Mouse (Mus musculus): Measurements from ENCODE around the gene Akt2. TPM values are rescaled to one million over a fixed set of nuclear protein-coding genes. Genes with fewer than 3 reads are reported as not detected.

The Akt2 gene
- total and polyA plus RNA-seq, 3 experiments = 73.5 to 127 TPM; not detected in 1

DNA sequence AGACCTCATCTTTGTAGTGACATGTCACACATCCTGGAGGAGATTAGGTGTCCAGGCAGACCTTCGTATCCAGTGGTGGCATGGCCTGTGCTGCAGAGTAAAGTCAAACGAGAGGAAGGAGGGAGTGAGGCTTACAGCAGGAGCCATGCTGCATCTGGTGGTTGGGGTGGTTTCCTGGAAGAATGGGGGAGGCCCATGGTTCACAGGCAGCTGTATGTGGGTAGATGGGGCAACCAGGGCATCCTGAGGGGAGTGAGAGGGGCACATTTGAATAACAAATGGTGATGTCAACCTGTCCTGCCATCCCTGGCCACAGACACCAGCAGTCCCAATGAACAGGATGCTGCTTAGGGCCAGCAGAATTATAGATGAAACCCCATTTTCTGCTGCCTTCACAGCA, 18.3 kb downstream of the Akt2 start:
- no peak overlapping the region for H3K9ac ChIP-seq (ENCODE audit: control insufficient read depth, low read depth, low read length, poor library complexity, severe bottlenecking)
- TF ChIP-seq ETS1 (IDR thresholded peaks at IDR 0.05; ENCODE audit: low read depth, low read length) = no peak
- no peak for TF ChIP-seq RAD21 (IDR thresholded peaks at IDR 0.05; ENCODE audit: low read depth, low read length)
- no peak for TF ChIP-seq UBTF (IDR thresholded peaks at IDR 0.05; ENCODE audit: borderline replicate concordance, insufficient read depth, low read depth, low read length)
- TF ChIP-seq SIN3A (IDR thresholded peaks at IDR 0.05; ENCODE audit: low read length) = no peak
- TF ChIP-seq POLR2AphosphoS5 (IDR thresholded peaks at IDR 0.05; ENCODE audit: borderline replicate concordance, low read depth, low read length) = no peak
- TF ChIP-seq CHD1 (IDR thresholded peaks at IDR 0.05; ENCODE audit: low read depth, low read length) = no peak
- no peak for TF ChIP-seq CTCF (IDR thresholded peaks at IDR 0.05 in 2 of 3, conservative IDR thresholded peaks at IDR 0.05 in 1 of 3; ENCODE audit: control insufficient read depth in 1 of 3, insufficient read depth in 1 of 3, low read depth in 2 of 3, low read length in 3 of 3, poor library complexity in 1 of 3, severe bottlenecking in 1 of 3)
- no peak for TF ChIP-seq TBP (IDR thresholded peaks at IDR 0.05; ENCODE audit: low read depth, low read length)
- TF ChIP-seq GATA1 (IDR thresholded peaks at IDR 0.05; ENCODE audit: low read depth, low read length) = no peak
- TF ChIP-seq ZC3H11A (IDR thresholded peaks at IDR 0.05; ENCODE audit: low read depth, low read length) = no peak
- TF ChIP-seq MEF2A (IDR thresholded peaks at IDR 0.05; ENCODE audit: extremely low read depth, insufficient replicate concordance, low read depth, low read length, poor library complexity, severe bottlenecking) = no peak
- TF ChIP-seq ZKSCAN1 (IDR thresholded peaks at IDR 0.05; ENCODE audit: low read depth, low read length) = no peak
- TF ChIP-seq NELFE (IDR thresholded peaks at IDR 0.05; ENCODE audit: low read depth, low read length) = no peak
- TF ChIP-seq MAX (IDR thresholded peaks at IDR 0.05; ENCODE audit: low read length) = no peak
- no peak for TF ChIP-seq BHLHE40 (IDR thresholded peaks at IDR 0.05; ENCODE audit: borderline replicate concordance, low read depth, low read length)
- TF ChIP-seq ZMIZ1 (IDR thresholded peaks at IDR 0.05; ENCODE audit: low read depth, low read length) = no peak
- TF ChIP-seq USF1 (IDR thresholded peaks at IDR 0.05; ENCODE audit: low read depth, low read length) = no peak
- H3K4me1 ChIP-seq (ENCODE audit: control insufficient read depth in 1 of 2, insufficient read depth in 2 of 2, low read length in 2 of 2) = no peaks in the 10 kb centered on the region
- no peak overlapping the region for H3K4me3 ChIP-seq (ENCODE audit: control insufficient read depth in 1 of 2, insufficient read depth in 1 of 2, low read depth in 2 of 2, low read length in 2 of 2)
- no peaks in the 10 kb centered on the region for H3K9me3 ChIP-seq (replicated peaks; ENCODE audit: insufficient read depth, low read length)
- no peak for DNase-seq (ENCODE audit: low read depth, low spot score)
- peaks cover 0 to 9% of the 10 kb centered on the region in 2 experiments; a peak in 1 of 4 replicates for H3K36me3 ChIP-seq (ENCODE audit: control insufficient read depth in 1 of 2, insufficient read depth in 2 of 2, low read length in 2 of 2)
- no peak overlapping the region for H3K27ac ChIP-seq (ENCODE audit: control insufficient read depth, low read depth, low read length)
- H3K27me3 ChIP-seq (ENCODE audit: control insufficient read depth in 1 of 2, insufficient read depth in 2 of 2, low read length in 2 of 2) = no peaks in the 10 kb centered on the region
- peaks cover under 1% of the 10 kb centered on the region for H3K79me2 ChIP-seq (ENCODE audit: control insufficient read depth, insufficient read depth, low read length, poor library complexity)

DNA sequence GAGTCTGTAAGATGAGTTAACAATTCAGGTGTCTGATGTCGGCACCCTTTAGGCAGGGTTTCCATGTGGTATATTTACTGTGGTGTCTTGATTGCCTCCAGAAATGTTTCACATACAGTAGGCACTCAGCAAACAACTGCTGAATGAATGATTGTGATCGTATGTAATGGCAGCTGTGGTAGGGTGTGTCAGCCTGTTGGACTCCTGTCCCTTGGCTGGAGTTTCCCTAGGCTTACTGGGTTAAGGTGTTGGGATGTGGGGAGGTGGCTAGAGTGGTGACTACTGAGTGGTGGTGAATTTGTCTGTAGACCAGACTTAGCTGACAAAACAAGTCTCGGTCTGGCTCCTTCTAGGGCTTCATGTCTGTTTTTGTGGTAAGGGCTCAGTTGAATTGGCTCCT, 19.0 kb downstream of the Akt2 start:
- Histone ChIP-seq H3K36me3 (ENCODE audit: control insufficient read depth in 1 of 2, insufficient read depth in 2 of 2, low read length in 2 of 2) (peaks cover 0 to 9% of the 10 kb centered on the region in 2 experiments; a peak in 1 of 4 replicates), H3K4me3 (ENCODE audit: control insufficient read depth in 1 of 2, insufficient read depth in 1 of 2, low read depth in 2 of 2, low read length in 2 of 2) (no peak overlapping the region), H3K9ac (ENCODE audit: control insufficient read depth, low read depth, low read length, poor library complexity, severe bottlenecking) (no peak overlapping the region), H3K4me1 (ENCODE audit: control insufficient read depth in 1 of 2, insufficient read depth in 2 of 2, low read length in 2 of 2) (no peaks in the 10 kb centered on the region), H3K27me3 (ENCODE audit: control insufficient read depth in 1 of 2, insufficient read depth in 2 of 2, low read length in 2 of 2) (no peaks in the 10 kb centered on the region), H3K27ac (ENCODE audit: control insufficient read depth, low read depth, low read length) (no peak overlapping the region), H3K79me2 (ENCODE audit: control insufficient read depth, insufficient read depth, low read length, poor library complexity) (no peaks in the 10 kb centered on the region; the same call in 1 of the 2 replicates), H3K9me3 (replicated peaks; ENCODE audit: insufficient read depth, low read length) (no peaks in the 10 kb centered on the region)
- no peak for TF ChIP-seq MYB (IDR thresholded peaks at IDR 0.05; ENCODE audit: low read depth, low read length)
- TF ChIP-seq BHLHE40 (IDR thresholded peaks at IDR 0.05; ENCODE audit: borderline replicate concordance, low read depth, low read length) = no peak
- TF ChIP-seq ELF1 (IDR thresholded peaks at IDR 0.05; ENCODE audit: low read depth, low read length) = no peak
- no peak for TF ChIP-seq TCF12 (IDR thresholded peaks at IDR 0.05; ENCODE audit: low read depth, low read length)
- TF ChIP-seq TAL1 (IDR thresholded peaks at IDR 0.05; ENCODE audit: low read length) = no peak
- TF ChIP-seq JUND (IDR thresholded peaks at IDR 0.05; ENCODE audit: low read depth, low read length) = no peak
- no peak for TF ChIP-seq EP300 (IDR thresholded peaks at IDR 0.05; ENCODE audit: low read depth in 1 of 2, low read length in 2 of 2)
- TF ChIP-seq E2F4 (IDR thresholded peaks at IDR 0.05; ENCODE audit: borderline replicate concordance, low read depth, low read length) = no peak
- no peak for TF ChIP-seq NELFE (IDR thresholded peaks at IDR 0.05; ENCODE audit: low read depth, low read length)
- TF ChIP-seq CTCF (IDR thresholded peaks at IDR 0.05 in 2 of 3, conservative IDR thresholded peaks at IDR 0.05 in 1 of 3; ENCODE audit: control insufficient read depth in 1 of 3, insufficient read depth in 1 of 3, low read depth in 2 of 3, low read length in 3 of 3, poor library complexity in 1 of 3, severe bottlenecking in 1 of 3) = no peak
- no peak for TF ChIP-seq MAX (IDR thresholded peaks at IDR 0.05; ENCODE audit: low read length)
- no peak for TF ChIP-seq HCFC1 (IDR thresholded peaks at IDR 0.05; ENCODE audit: low read depth, low read length)
- no peak for TF ChIP-seq ZKSCAN1 (IDR thresholded peaks at IDR 0.05; ENCODE audit: low read depth, low read length)
- TF ChIP-seq SMC3 (IDR thresholded peaks at IDR 0.05; ENCODE audit: low read depth, low read length) = no peak
- no peak for TF ChIP-seq USF2 (IDR thresholded peaks at IDR 0.05; ENCODE audit: borderline replicate concordance in 1 of 2, insufficient read depth in 1 of 2, low read depth in 1 of 2, low read length in 2 of 2)
- TF ChIP-seq KAT2A (conservative IDR thresholded peaks at IDR 0.05; ENCODE audit: low read depth, low read length) = no peak
- TF ChIP-seq USF1 (IDR thresholded peaks at IDR 0.05; ENCODE audit: low read depth, low read length) = no peak
- no peak for TF ChIP-seq RAD21 (IDR thresholded peaks at IDR 0.05; ENCODE audit: low read depth, low read length)
- DNase-seq (ENCODE audit: low read depth, low spot score) = no peak
